Mouse (Mus musculus) heart, adult 2 months (tissue): ENCODE data around the gene Scn3b. TPM values are rescaled to one million over a fixed set of nuclear protein-coding genes. Genes with fewer than 3 reads are reported as not detected.

ENCODE experiments used
- DNase-seq, 2 experiments: peaks; one replicate each; pipeline ENCODE4 v3.0.0; 2021
- H3K27ac ChIP-seq: fragments of 200-600 bp; 2 replicates; pipeline ENCODE4 v1.8.1; 2022
- H3K27me3 ChIP-seq: fragments of 200-500 bp; 2 replicates; pipeline ENCODE4 v1.6.1; 2012; ENCODE audit warnings: mild to moderate bottlenecking, low read length, inconsistent platforms, mixed read lengths; ENCODE audit not compliant: control insufficient read depth, insufficient read depth
- H3K36me3 ChIP-seq: fragments of 200-500 bp; 2 replicates; pipeline ENCODE4 v1.6.1; 2012; ENCODE audit warnings: low read length, inconsistent platforms; ENCODE audit not compliant: control insufficient read depth, insufficient read depth
- H3K4me1 ChIP-seq: fragments of 200-500 bp; 2 replicates; pipeline ENCODE4 v1.6.1; 2011; ENCODE audit warnings: low read length; ENCODE audit not compliant: control insufficient read depth, insufficient read depth
- H3K4me3 ChIP-seq: fragments of 200-600 bp; 2 replicates; pipeline ENCODE4 v1.8.1; 2022
- H3K79me2 ChIP-seq: fragments of 200-500 bp; replicated peaks from 2 replicates; pipeline ENCODE4 v1.6.1; 2012; ENCODE audit warnings: mild to moderate bottlenecking, inconsistent platforms, low read length, moderate library complexity, mixed read lengths; ENCODE audit not compliant: control insufficient read depth, insufficient read depth
- H3K9ac ChIP-seq: fragments of 200-500 bp; 2 replicates; pipeline ENCODE4 v1.6.1; 2012; ENCODE audit warnings: low read depth, mild to moderate bottlenecking, control low read depth, inconsistent platforms, low read length, mixed read lengths
- CTCF ChIP-seq: fragments of 200-600 bp; IDR thresholded peaks from 2 replicates; pipeline ENCODE4 v1.8.1; 2022; ENCODE audit warnings: antibody characterized with exemption, mild to moderate bottlenecking, moderate library complexity
- EP300 ChIP-seq: fragments of 200-500 bp; IDR thresholded peaks from 2 replicates; pipeline ENCODE4 v1.6.1; 2011; ENCODE audit warnings: low read depth, low read length, control low read depth; ENCODE audit not compliant: insufficient read depth
- POLR2A ChIP-seq: fragments of 200-500 bp; IDR thresholded peaks from 2 replicates; pipeline ENCODE4 v1.6.1; 2011; ENCODE audit warnings: mild to moderate bottlenecking, low read depth, low read length, control low read depth; ENCODE audit not compliant: insufficient read depth
- WGBS: fragments of 180-500 bp; shearing (Covaris S2); methylation state at CpG from one replicate; pipeline ENCODE4 v1.1.7; 2018; 5-methylcytosine and 5-hydroxymethylcytosine counted together
- intact Hi-C: fragments of 180-260 bp; cut with DNase I; formaldehyde crosslinking; loops from one replicate; pipeline ENCODE4 v1.15.1; 2025
- polyA plus RNA-seq: library from polyadenylated mRNA; depleted of rRNA; stranded (reverse); fragments of >200 nt; gene quantifications from 2 replicates; pipeline ENCODE4 v1.2.3, GENCODE M21; 2012; rRNA removed
- total RNA-seq, 2 experiments: library from RNA; stranded (reverse); gene quantifications; 2 replicates each; pipeline ENCODE4 v1.2.3; 2021

Scn3b gene
- total and polyA plus RNA-seq, 3 experiments = 0.70 to 2.0 (median 0.96) TPM

- intact Hi-C loops = no loop called here
- Histone ChIP-seq H3K9ac (no peak overlapping the region), H3K4me3 (no peak overlapping the region), H3K27ac (no peak overlapping the region), H3K79me2 (no peaks in the 10 kb centered on the region), H3K4me1 (peaks cover 2% of the 10 kb centered on the region), H3K36me3 (no peaks in the 10 kb centered on the region; the same call in 1 of the 2 replicates), H3K27me3 (no peaks in the 10 kb centered on the region)
- no peak for DNase-seq
- 17% methylated on average over 9 of the region's 9 CpGs for WGBS
- no peak for TF ChIP-seq POLR2A
- no peak for TF ChIP-seq EP300
- no peak for TF ChIP-seq CTCF
These were observed 70.6 kb downstream of the Scn3b start for GRCm38 (mm10) chr9:40339578-40339977.

Other genes starting within 250 kb of the Scn3b start
- not detected for gene Olfr981, start 247.8 kb upstream of the Scn3b start, total RNA-seq
- gene Olfr981, start 247.8 kb upstream of the Scn3b start, polyA plus RNA-seq = not detected in 2 replicates
- gene Olfr982, start 195.4 kb upstream of the Scn3b start, total RNA-seq = not detected
- not detected in 2 replicates for gene Olfr982, start 195.4 kb upstream of the Scn3b start, polyA plus RNA-seq
- not detected for gene Olfr983, start 175.6 kb upstream of the Scn3b start, total RNA-seq
- gene Olfr983, start 175.6 kb upstream of the Scn3b start, polyA plus RNA-seq = not detected in 2 replicates
- gene Olfr984, start 155.0 kb upstream of the Scn3b start, total RNA-seq = not detected
- not detected in 2 replicates for gene Olfr984, start 155.0 kb upstream of the Scn3b start, polyA plus RNA-seq
- not detected for gene Olfr985, start 139.0 kb upstream of the Scn3b start, total RNA-seq
- not detected in 2 replicates for gene Olfr985, start 139.0 kb upstream of the Scn3b start, polyA plus RNA-seq
- gene Tmem225, start 121.1 kb upstream of the Scn3b start, total RNA-seq = not detected
- not detected in 2 replicates for gene Tmem225, start 121.1 kb upstream of the Scn3b start, polyA plus RNA-seq
- not detected for gene Olfr986, start 88.3 kb upstream of the Scn3b start, total RNA-seq
- not detected in 2 replicates for gene Olfr986, start 88.3 kb upstream of the Scn3b start, polyA plus RNA-seq
- 1 to 10 TPM; 2.7 to 2.8 TPM for gene Zfp202, start 76.9 kb upstream of the Scn3b start, total RNA-seq
- gene Zfp202, start 76.9 kb upstream of the Scn3b start, polyA plus RNA-seq = 1.2 and 1.8 TPM in 2 replicates